Mouse (Mus musculus): ENCODE measurements around the gene Tas2r118. TPM values are rescaled to one million over a fixed set of nuclear protein-coding genes. Genes with fewer than 3 reads are reported as not detected.

Gene Tas2r118
- polyA plus RNA-seq, 1 experiment from 2014 or later, result not detected

DNA sequence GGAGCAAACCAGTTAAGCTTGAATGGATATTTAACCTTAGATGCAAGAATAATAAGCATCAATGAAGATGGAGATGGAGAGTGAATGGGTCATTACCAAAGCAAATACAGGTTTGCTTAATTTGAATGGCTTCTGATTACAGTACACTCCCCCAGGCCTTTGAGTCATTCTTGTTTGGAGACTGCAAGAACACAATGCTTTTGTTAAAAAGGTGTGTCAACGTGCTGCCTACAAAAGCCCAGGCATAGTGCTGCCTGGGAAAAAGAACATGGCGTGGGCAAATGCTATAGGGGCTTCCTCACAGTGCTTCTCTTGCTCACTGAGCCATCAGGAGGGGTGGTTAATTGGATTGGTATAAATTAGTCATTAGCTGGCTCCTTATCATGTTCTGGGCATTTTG, 46.1 kb downstream of the Tas2r118 start:
- H3K4me1 ChIP-seq (replicated peaks), result no peaks in the 10 kb centered on the region
- ATAC-seq (ENCODE audit: insufficient read depth), result no peak
- no peak overlapping the region for H3K4me2 ChIP-seq
- no peak overlapping the region for H3K9ac ChIP-seq
- no peaks in the 10 kb centered on the region for H3K27me3 ChIP-seq
- H3K9me3 ChIP-seq (replicated peaks), result no peaks in the 10 kb centered on the region
- H3K27ac ChIP-seq (replicated peaks), result no peak overlapping the region
- WGBS (ENCODE audit: insufficient replicate concordance), result 32% methylated on average over 2 of the region's 2 CpGs
- no peaks in the 10 kb centered on the region for H3K36me3 ChIP-seq (replicated peaks)
- no peak overlapping the region for H3K4me3 ChIP-seq (replicated peaks)

Other genes with a start within 250 kb of the Tas2r118 start
- gene Cadps2, start 130.6 kb downstream of the Tas2r118 start, polyA plus RNA-seq (2015; fragmentation: Nextera tagmentation; extraction: Ambion mirVana), result 0.05 and 0.23 TPM in 2 replicates
- 0.03 TPM in 1 of 2 replicates, not detected in the other for gene Slc13a1, start 198.0 kb upstream of the Tas2r118 start, polyA plus RNA-seq (2015; fragmentation: Nextera tagmentation; extraction: Ambion mirVana)

Measured in liver, embryonic 15.5 days (tissue).